Mouse (Mus musculus): ENCODE measurements around the gene Olfm4.

The Olfm4 gene

GRCm38 (mm10) chr14:80029297-80030001, 45.6 kb downstream of the Olfm4 start:
- no peak for DNase-seq

GRCm38 (mm10) chr14:80039645-80040272, 55.9 kb downstream of the Olfm4 start:
- DNase-seq = no peak

- no peak for DNase-seq
Measured at GRCm38 (mm10) chr14:80046104-80046734, 62.3 kb downstream of the Olfm4 start.

- DNase-seq = no peak
Measured at GRCm38 (mm10) chr14:80047368-80048101, 63.7 kb downstream of the Olfm4 start.

- no peak for DNase-seq
Measured at GRCm38 (mm10) chr14:80055725-80056124, 71.8 kb downstream of the Olfm4 start.

- no peak for DNase-seq
Measured at GRCm38 (mm10) chr14:80061686-80062085, 77.8 kb downstream of the Olfm4 start.

- no peak for DNase-seq
Measured at GRCm38 (mm10) chr14:80062896-80063295, 79.0 kb downstream of the Olfm4 start.

GRCm38 (mm10) chr14:80070580-80070979, 86.7 kb downstream of the Olfm4 start:
- DNase-seq = no peak
